Mouse (Mus musculus): ENCODE data around the gene Hacl1. TPM values are rescaled to one million over a fixed set of nuclear protein-coding genes. Genes with fewer than 3 reads are reported as not detected.

Hacl1 gene
- polyA plus RNA-seq, 1 experiment from 2014 or later = 10.6 TPM

Other genes with a start within 250 kb of the Hacl1 start
- 34.7 and 36.3 TPM in 2 replicates for gene Sh3bp5, start 205.2 kb downstream of the Hacl1 start, polyA plus RNA-seq (2016; fragmentation: Nextera tagmentation; extraction: Ambion mirVana)
- gene Eaf1, start 146.9 kb downstream of the Hacl1 start, polyA plus RNA-seq (2016; fragmentation: Nextera tagmentation; extraction: Ambion mirVana) = 27.7 and 28.0 TPM in 2 replicates
- 85.6 and 87.2 TPM in 2 replicates for gene Mettl6, start 146.2 kb downstream of the Hacl1 start, polyA plus RNA-seq (2016; fragmentation: Nextera tagmentation; extraction: Ambion mirVana)
- 0.61 and 1.0 TPM in 2 replicates for gene Colq, start 49.9 kb downstream of the Hacl1 start, polyA plus RNA-seq (2016; fragmentation: Nextera tagmentation; extraction: Ambion mirVana)
- 2.3 TPM in 1 of 2 replicates, not detected in the other for gene Gm49387, start 408 bp downstream of the Hacl1 start, polyA plus RNA-seq (2016; fragmentation: Nextera tagmentation; extraction: Ambion mirVana)
- gene Btd, start 258 bp downstream of the Hacl1 start, polyA plus RNA-seq (2016; fragmentation: Nextera tagmentation; extraction: Ambion mirVana) = 25.3 and 28.5 TPM in 2 replicates
- 9.9 and 11.0 TPM in 2 replicates for gene Ankrd28, start 189.4 kb upstream of the Hacl1 start, polyA plus RNA-seq (2016; fragmentation: Nextera tagmentation; extraction: Ambion mirVana)

Data from embryonic facial prominence, embryonic 12.5 days (tissue).